Mouse (Mus musculus): ENCODE results near the gene Tbcb. TPM values are rescaled to one million over a fixed set of nuclear protein-coding genes. Genes with fewer than 3 reads are reported as not detected.
A peak's percentile ranks its signal among the peaks of the same experiment; 100 is the strongest.
"Not testable (repeated sequence)": the region's sequence is repeated elsewhere in the genome, so short reads cannot be mapped to it uniquely, and the experiment has no call there.

Tbcb gene
- polyA plus RNA-seq, 1 experiment from 2014 or later: 44.0 TPM

DNA sequence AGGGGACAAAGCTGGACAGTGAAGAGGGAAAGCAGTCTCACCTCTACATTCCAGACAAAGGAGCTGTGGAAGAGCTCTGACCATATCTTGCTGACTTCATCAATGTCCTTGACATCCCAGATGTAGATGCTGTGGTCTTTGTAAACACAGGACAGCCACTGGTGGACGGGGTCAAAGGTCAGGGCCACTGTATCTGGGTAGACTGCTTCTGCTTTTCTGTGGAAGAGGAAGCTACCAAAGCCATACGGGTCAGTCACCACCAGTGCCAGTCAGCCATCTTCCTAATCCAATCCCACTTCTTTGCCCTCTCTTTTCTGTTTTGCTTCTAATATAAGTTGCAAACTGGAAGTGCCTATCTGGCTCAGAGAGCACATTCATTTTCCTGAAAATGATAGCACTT, 33.0 kb upstream of the Tbcb start:
- no peaks in the 10 kb centered on the region for H3K4me1 ChIP-seq (replicated peaks)
- no peak overlapping the region for H3K4me3 ChIP-seq (replicated peaks)
- H3K9me3 ChIP-seq (replicated peaks): no peaks in the 10 kb centered on the region
- H3K27me3 ChIP-seq: no peaks in the 10 kb centered on the region
- WGBS (ENCODE audit: insufficient replicate concordance): 50% methylated on average over 2 of the region's 2 CpGs
- peaks cover 85% of the 10 kb centered on the region for H3K36me3 ChIP-seq (replicated peaks)
- no peak overlapping the region for H3K4me2 ChIP-seq
- ATAC-seq (ENCODE audit: insufficient read depth): no peak
- H3K9ac ChIP-seq: no peak overlapping the region
- no peak overlapping the region for H3K27ac ChIP-seq (replicated peaks)

- Histone ChIP-seq H3K4me2 (no peak overlapping the region), H3K9me3 (replicated peaks) (no peaks in the 10 kb centered on the region), H3K36me3 (replicated peaks) (peaks cover 58% of the 10 kb centered on the region), H3K9ac (no peak overlapping the region), H3K4me1 (replicated peaks) (peaks cover 4% of the 10 kb centered on the region; the same call in 1 of the 2 replicates), H3K27ac (replicated peaks) (no peak overlapping the region), H3K27me3 (no peaks in the 10 kb centered on the region), H3K4me3 (replicated peaks) (no peak overlapping the region)
- 74% methylated on average over 12 of the region's 12 CpGs for WGBS (ENCODE audit: insufficient replicate concordance)
- ATAC-seq (ENCODE audit: insufficient read depth): no peak
Observed at GRCm38 (mm10) chr7:30251956-30252954, 20.2 kb upstream of the Tbcb start.

DNA sequence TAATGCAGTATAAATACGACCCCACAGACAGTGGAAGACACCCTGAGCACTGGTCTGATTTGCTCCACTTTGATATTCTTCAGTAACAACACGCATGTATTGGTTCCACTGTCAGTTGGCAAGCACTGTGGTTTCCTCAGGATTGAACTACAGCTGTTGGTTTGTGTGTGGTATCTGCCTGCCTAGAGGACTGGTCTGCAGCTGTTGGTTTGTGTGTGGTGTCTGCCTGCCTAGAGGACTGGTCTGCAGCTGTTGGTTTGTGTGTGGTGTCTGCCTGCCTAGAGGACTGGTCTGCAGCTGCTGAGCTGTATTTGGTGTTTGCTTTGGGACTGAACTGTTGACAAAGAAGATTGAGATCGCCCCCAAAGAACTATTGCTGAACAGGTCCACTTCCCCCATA, 5.3 kb upstream of the Tbcb start:
- H3K9ac ChIP-seq; H3K4me3 ChIP-seq (replicated peaks); H3K4me2 ChIP-seq; ATAC-seq (ENCODE audit: insufficient read depth); H3K9me3 ChIP-seq (replicated peaks); H3K27ac ChIP-seq (replicated peaks); H3K27me3 ChIP-seq: not testable (repeated sequence)
- Histone ChIP-seq H3K36me3 (replicated peaks) (peaks cover 40% of the 10 kb centered on the region), H3K4me1 (replicated peaks) (peaks cover 13% of the 10 kb centered on the region)
- WGBS (ENCODE audit: insufficient replicate concordance): 63% methylated on average over 3 of the region's 3 CpGs

DNA sequence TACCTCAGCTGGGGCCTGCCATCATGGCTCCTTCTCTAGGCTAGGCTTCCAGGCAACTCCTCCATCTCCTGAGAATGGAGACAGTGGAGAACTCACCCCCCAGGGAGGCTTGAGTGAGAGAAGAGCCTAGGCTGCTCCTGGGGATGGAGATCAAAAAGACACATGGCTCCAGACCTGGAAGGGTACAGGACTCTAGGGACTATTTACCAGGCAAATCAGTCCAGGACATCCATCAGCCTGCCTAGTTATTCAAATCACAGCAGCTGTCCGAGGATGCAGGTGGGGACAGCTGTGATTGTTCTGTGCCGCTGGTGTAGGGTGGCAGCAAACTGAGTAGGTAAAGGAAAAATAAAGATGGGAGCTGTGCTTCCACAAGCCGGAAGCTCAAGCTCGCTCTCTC, 3.6 kb upstream of the Tbcb start, which contains the start of gene Ovol3:
Gene Ovol3 (minus strand): TSS at position 101 of the 400 bp plus-strand sequence.
- H3K27me3 ChIP-seq: no peaks in the 10 kb centered on the region
- 67% methylated on average over 4 of the region's 4 CpGs for WGBS (ENCODE audit: insufficient replicate concordance)
- no peaks in the 10 kb centered on the region for H3K9me3 ChIP-seq (replicated peaks)
- no peak within 1 kb of the TSS for H3K4me3 ChIP-seq (replicated peaks)
- no peak within 1 kb of the TSS for H3K4me2 ChIP-seq
- peaks cover 22% of the 10 kb centered on the region for H3K36me3 ChIP-seq (replicated peaks)
- no peak for ATAC-seq (ENCODE audit: insufficient read depth)
- H3K27ac ChIP-seq (replicated peaks): no peak within 1 kb of the TSS
- H3K9ac ChIP-seq: no peak within 1 kb of the TSS
- peaks cover 23% of the 10 kb centered on the region for H3K4me1 ChIP-seq (replicated peaks)

DNA sequence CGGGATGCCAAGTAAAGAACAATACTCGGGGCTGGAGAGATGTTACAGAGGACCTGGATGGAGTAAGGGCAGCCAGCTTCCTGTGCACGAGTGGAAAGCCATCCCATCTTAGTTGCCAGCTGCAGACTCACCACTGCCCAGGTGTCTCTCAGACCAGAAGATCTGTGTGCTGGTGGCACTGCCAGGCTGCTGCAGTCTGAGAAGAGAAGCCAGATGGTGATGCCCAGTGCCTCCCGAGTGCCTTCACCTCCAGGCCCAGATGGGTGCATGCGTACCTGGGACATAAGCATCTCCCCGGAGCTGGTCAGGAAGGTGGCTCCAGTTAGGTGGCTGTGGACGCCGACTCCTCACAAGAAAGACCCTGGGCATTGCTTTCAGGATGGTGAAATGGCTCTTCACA, 3.0 kb upstream of the Tbcb start:
- H3K27ac ChIP-seq (replicated peaks): no peak overlapping the region
- H3K4me3 ChIP-seq (replicated peaks): no peak overlapping the region
- H3K9ac ChIP-seq: no peak overlapping the region
- no peak for ATAC-seq (ENCODE audit: insufficient read depth)
- H3K36me3 ChIP-seq (replicated peaks): peaks cover 17% of the 10 kb centered on the region
- H3K9me3 ChIP-seq (replicated peaks): no peaks in the 10 kb centered on the region
- WGBS (ENCODE audit: insufficient replicate concordance): 78% methylated on average over 8 of the region's 8 CpGs
- no peak overlapping the region for H3K4me2 ChIP-seq
- no peaks in the 10 kb centered on the region for H3K27me3 ChIP-seq
- peaks cover 25% of the 10 kb centered on the region for H3K4me1 ChIP-seq (replicated peaks)

- H3K36me3 ChIP-seq (replicated peaks): peaks cover 11% of the 10 kb centered on the region
- 84% methylated on average over 15 of the region's 15 CpGs for WGBS (ENCODE audit: insufficient replicate concordance)
- no peak overlapping the region for H3K4me2 ChIP-seq
- ATAC-seq (ENCODE audit: insufficient read depth): no peak
- H3K9me3 ChIP-seq (replicated peaks): no peaks in the 10 kb centered on the region
- H3K27ac ChIP-seq (replicated peaks): no peak overlapping the region
- no peak overlapping the region for H3K4me3 ChIP-seq (replicated peaks)
- peaks cover 25% of the 10 kb centered on the region for H3K4me1 ChIP-seq (replicated peaks)
- H3K27me3 ChIP-seq: no peaks in the 10 kb centered on the region
- no peak overlapping the region for H3K9ac ChIP-seq
Observed at GRCm38 (mm10) chr7:30234276-30234858, 2.3 kb upstream of the Tbcb start.

DNA sequence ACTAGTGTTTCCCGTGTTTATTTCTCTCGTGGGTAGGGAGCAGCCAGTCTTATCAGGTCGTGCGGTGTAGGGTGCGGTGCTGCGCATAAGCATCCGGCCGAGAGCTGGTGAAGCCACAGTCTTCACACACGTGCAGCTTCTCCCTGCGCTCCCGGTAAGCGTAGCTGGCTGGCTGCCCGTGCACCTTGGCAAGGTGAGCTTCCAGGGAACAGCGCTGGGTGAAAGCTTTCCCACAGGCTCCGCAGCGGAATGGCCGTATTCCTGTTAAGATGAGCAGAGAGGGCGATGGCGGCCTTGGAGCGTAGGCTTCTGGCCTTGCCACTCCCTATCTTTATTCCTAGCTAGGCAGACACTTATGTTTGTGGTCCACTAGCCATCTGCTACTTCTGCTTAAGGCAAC, 1.3 kb upstream of the Tbcb start:
- Histone ChIP-seq H3K4me3 (replicated peaks) (peak overlapping the region; percentile 75), H3K27me3 (no peaks in the 10 kb centered on the region), H3K4me1 (replicated peaks) (peaks cover 25% of the 10 kb centered on the region), H3K4me2 (peak overlapping the region; percentile 95), H3K36me3 (replicated peaks) (peaks cover 11% of the 10 kb centered on the region), H3K9me3 (replicated peaks) (no peaks in the 10 kb centered on the region), H3K27ac (replicated peaks) (no peak overlapping the region), H3K9ac (no peak overlapping the region)
- 83% methylated on average over 20 of the region's 20 CpGs for WGBS (ENCODE audit: insufficient replicate concordance)
- ATAC-seq (ENCODE audit: insufficient read depth): no peak

DNA sequence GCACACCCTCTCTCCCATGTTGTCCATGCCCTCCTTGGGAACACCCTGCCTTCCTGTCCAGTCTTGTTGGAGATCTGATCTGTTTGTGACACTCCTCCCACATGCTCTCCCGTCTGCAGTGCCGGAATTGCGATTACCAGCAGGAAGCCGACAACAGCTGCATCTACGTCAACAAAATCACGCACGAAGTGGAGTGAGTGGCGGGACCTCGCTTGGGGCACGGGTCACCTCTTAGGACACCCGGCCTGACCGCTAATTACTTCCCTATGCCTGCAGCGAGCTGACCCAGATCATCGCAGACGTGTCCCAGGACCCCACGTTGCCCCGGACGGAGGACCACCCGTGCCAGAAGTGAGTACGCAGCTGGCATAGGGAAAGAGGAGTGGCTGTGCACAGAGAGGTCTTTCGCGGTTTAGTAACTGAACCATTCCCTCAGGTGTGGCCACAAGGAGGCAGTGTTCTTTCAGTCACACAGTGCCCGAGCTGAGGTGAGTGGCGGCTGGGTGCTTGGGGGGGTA, 618 bp upstream of the Tbcb start:
- Histone ChIP-seq H3K36me3 (replicated peaks) (peaks cover 14% of the 10 kb centered on the region), H3K27ac (replicated peaks) (peak overlapping the region; percentile 92), H3K9ac (peak overlapping the region; percentile 67), H3K4me1 (replicated peaks) (peaks cover 25% of the 10 kb centered on the region), H3K4me3 (replicated peaks) (peak overlapping the region; percentile 75), H3K27me3 (no peaks in the 10 kb centered on the region), H3K4me2 (peak overlapping the region; percentile 95), H3K9me3 (replicated peaks) (no peaks in the 10 kb centered on the region)
- ATAC-seq (ENCODE audit: insufficient read depth): peak; percentile 9; the same call in 1 of the 2 replicates
- 4% methylated on average over 24 of the region's 24 CpGs for WGBS (ENCODE audit: insufficient replicate concordance)

DNA sequence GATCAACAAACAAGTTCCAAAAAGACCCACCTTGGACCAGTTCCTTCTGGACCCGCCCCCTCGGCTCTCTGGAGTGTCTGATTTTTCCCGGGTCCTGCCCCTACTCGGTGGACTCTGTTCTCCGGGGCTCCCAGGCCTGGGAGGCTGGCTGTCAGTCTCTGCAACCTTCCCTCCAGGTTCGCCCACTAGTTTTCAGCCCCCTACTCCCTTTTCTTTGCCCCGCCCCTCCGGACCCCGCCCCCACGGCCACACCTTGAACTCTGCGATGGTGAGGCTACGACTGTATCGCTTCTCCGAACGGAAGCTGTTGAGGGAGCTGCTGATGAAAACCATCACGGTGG, 774 bp downstream of the Tbcb start:
- Histone ChIP-seq H3K27me3 (no peaks in the 10 kb centered on the region), H3K36me3 (replicated peaks) (peaks cover 20% of the 10 kb centered on the region), H3K4me2 (peak overlapping the region; percentile 95), H3K9me3 (replicated peaks) (no peaks in the 10 kb centered on the region), H3K9ac (peak overlapping the region; percentile 59), H3K4me1 (replicated peaks) (peaks cover 25% of the 10 kb centered on the region), H3K27ac (replicated peaks) (peak overlapping the region; percentile 61; the same call in 1 of the 2 replicates), H3K4me3 (replicated peaks) (peak overlapping the region; percentile 75)
- 0% methylated on average over 14 of the region's 16 CpGs for WGBS (ENCODE audit: insufficient replicate concordance)
- peak; percentile 20; the same call in 1 of the 2 replicates for ATAC-seq (ENCODE audit: insufficient read depth)

DNA sequence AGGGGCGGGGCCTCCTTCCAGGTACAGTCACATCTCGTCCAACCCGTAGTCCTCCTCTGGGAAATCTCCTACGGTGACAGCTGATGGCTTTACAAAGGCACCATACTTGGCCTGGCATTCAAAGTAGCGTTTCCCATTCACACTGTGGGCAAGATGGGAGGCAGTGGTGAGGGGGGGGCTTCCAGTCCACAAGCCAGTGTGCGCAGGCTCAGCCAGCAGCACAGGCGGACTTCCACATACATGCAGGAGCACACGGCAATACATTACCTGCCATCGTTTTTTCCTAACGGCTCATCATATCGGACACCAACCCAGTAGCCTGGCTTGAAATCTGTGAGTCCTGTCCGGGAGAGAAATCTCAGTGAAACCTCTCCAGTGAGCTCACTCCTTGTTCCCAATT, 7.9 kb downstream of the Tbcb start:
- ATAC-seq (ENCODE audit: insufficient read depth): no peak
- H3K4me3 ChIP-seq (replicated peaks): no peak overlapping the region
- H3K27me3 ChIP-seq: no peaks in the 10 kb centered on the region
- H3K9me3 ChIP-seq (replicated peaks): no peaks in the 10 kb centered on the region
- H3K27ac ChIP-seq (replicated peaks): no peak overlapping the region
- no peak overlapping the region for H3K4me2 ChIP-seq
- H3K36me3 ChIP-seq (replicated peaks): peaks cover 36% of the 10 kb centered on the region
- 77% methylated on average over 12 of the region's 12 CpGs for WGBS (ENCODE audit: insufficient replicate concordance)
- no peak overlapping the region for H3K9ac ChIP-seq
- peaks cover 17% of the 10 kb centered on the region for H3K4me1 ChIP-seq (replicated peaks)

- WGBS (ENCODE audit: insufficient replicate concordance): 58% methylated on average over 5 of the region's 5 CpGs
- peaks cover 21% of the 10 kb centered on the region for H3K4me1 ChIP-seq (replicated peaks)
- ATAC-seq (ENCODE audit: insufficient read depth): peak; percentile 52
- H3K4me2 ChIP-seq: peak overlapping the region; percentile 9
- H3K4me3 ChIP-seq (replicated peaks): no peak overlapping the region
- H3K9ac ChIP-seq: no peak overlapping the region
- no peak overlapping the region for H3K27ac ChIP-seq (replicated peaks)
- H3K36me3 ChIP-seq (replicated peaks): peaks cover 33% of the 10 kb centered on the region
- H3K27me3 ChIP-seq: no peaks in the 10 kb centered on the region
- no peaks in the 10 kb centered on the region for H3K9me3 ChIP-seq (replicated peaks)
Observed at GRCm38 (mm10) chr7:30222205-30222604, 9.9 kb downstream of the Tbcb start.

Measured in liver, embryonic 15.5 days (tissue).